Mouse (Mus musculus) MEL (cell line): ENCODE data around the gene Lrrc23. TPM values are rescaled to one million over a fixed set of nuclear protein-coding genes. Genes with fewer than 3 reads are reported as not detected.

Source experiments
- DNase-seq: peaks from one replicate; pipeline ENCODE4 v3.0.0; 2011; ENCODE audit warnings: low read depth, low spot score
- H3K27ac ChIP-seq: 2 replicates; pipeline ENCODE4 v1.5.1; 2012; ENCODE audit warnings: low read depth, mild to moderate bottlenecking, control low read depth, low read length, moderate library complexity; ENCODE audit not compliant: control insufficient read depth
- H3K27me3 ChIP-seq, 2 experiments: fragments of 150-350 bp in 1 of 2; sonication (generic) in 1 of 2; 2 replicates each; pipeline ENCODE4 v1.6.1; 2012; ENCODE audit warnings: low read length in 2 of 2, mild to moderate bottlenecking in 2 of 2, improper control_type of control experiment in 1 of 2, moderate library complexity in 1 of 2; ENCODE audit not compliant: insufficient read depth in 2 of 2, control insufficient read depth in 1 of 2
- H3K36me3 ChIP-seq, 2 experiments: 2 replicates each; pipeline ENCODE4 v1.6.1; 2012 to 2014; ENCODE audit warnings: low read length in 2 of 2, improper control_type of control experiment in 1 of 2, inconsistent platforms in 1 of 2, mild to moderate bottlenecking in 1 of 2; ENCODE audit not compliant: insufficient read depth in 2 of 2, control insufficient read depth in 1 of 2
- H3K4me1 ChIP-seq, 2 experiments: fragments of 150-350 bp in 1 of 2; sonication (generic) in 1 of 2; 2 replicates each; pipeline ENCODE4 v1.6.1; 2012; ENCODE audit warnings: low read length in 2 of 2, improper control_type of control experiment in 1 of 2, mild to moderate bottlenecking in 1 of 2; ENCODE audit not compliant: insufficient read depth in 2 of 2, control insufficient read depth in 1 of 2
- H3K4me3 ChIP-seq, 2 experiments: fragments of 150-350 bp in 1 of 2; sonication (generic) in 1 of 2; 2 replicates each; pipeline ENCODE4 v1.5.1; 2012; ENCODE audit warnings: low read depth in 2 of 2, low read length in 2 of 2, mild to moderate bottlenecking in 2 of 2, moderate library complexity in 2 of 2, control low read depth in 1 of 2, improper control_type of control experiment in 1 of 2; ENCODE audit not compliant: control insufficient read depth in 1 of 2, insufficient read depth in 1 of 2
- H3K79me2 ChIP-seq: 2 replicates; pipeline ENCODE4 v1.6.1; 2012; ENCODE audit warnings: mild to moderate bottlenecking, low read length, moderate library complexity; ENCODE audit not compliant: control insufficient read depth, poor library complexity, insufficient read depth
- H3K9ac ChIP-seq: 2 replicates; pipeline ENCODE4 v1.6.1; 2012; ENCODE audit warnings: low read depth, mild to moderate bottlenecking, control low read depth, low read length, moderate library complexity; ENCODE audit not compliant: control insufficient read depth, poor library complexity, severe bottlenecking
- H3K9me3 ChIP-seq: fragments of 150-350 bp; sonication (generic); replicated peaks from 2 replicates; pipeline ENCODE4 v1.6.1; 2012; ENCODE audit warnings: mild to moderate bottlenecking, low read length, improper control_type of control experiment, moderate library complexity; ENCODE audit not compliant: insufficient read depth
- BHLHE40 ChIP-seq: IDR thresholded peaks from 2 replicates; pipeline ENCODE4 v1.6.1; 2012; ENCODE audit warnings: low read depth, mild to moderate bottlenecking, inconsistent platforms, low read length, improper control_type of control experiment, borderline replicate concordance
- CHD1 ChIP-seq: IDR thresholded peaks from 2 replicates; pipeline ENCODE4 v1.6.1; 2012; ENCODE audit warnings: low read depth, mild to moderate bottlenecking, inconsistent platforms, low read length, improper control_type of control experiment
- CHD2 ChIP-seq: IDR thresholded peaks from 2 replicates; pipeline ENCODE4 v1.6.1; 2011; ENCODE audit warnings: low read length, improper control_type of control experiment
- CTCF ChIP-seq, 3 experiments: IDR thresholded peaks in 2 of 3; conservative IDR thresholded peaks in 1 of 3; 2 replicates each; pipeline ENCODE4 v1.5.1; 2011 to 2012; ENCODE audit warnings: low read length in 3 of 3, low read depth in 2 of 3, mild to moderate bottlenecking in 2 of 3, improper control_type of control experiment in 1 of 3, inconsistent platforms in 1 of 3, mixed read lengths in 1 of 3, moderate library complexity in 1 of 3; ENCODE audit not compliant: control insufficient read depth in 1 of 3, insufficient read depth in 1 of 3, poor library complexity in 1 of 3, severe bottlenecking in 1 of 3
- ETS1 ChIP-seq: IDR thresholded peaks from 2 replicates; pipeline ENCODE4 v1.6.1; 2012; ENCODE audit warnings: low read depth, mild to moderate bottlenecking, inconsistent platforms, low read length, improper control_type of control experiment, moderate library complexity
- GABPA ChIP-seq: IDR thresholded peaks from 2 replicates; pipeline ENCODE4 v1.6.1; 2012; ENCODE audit warnings: low read depth, mild to moderate bottlenecking, inconsistent platforms, low read length, improper control_type of control experiment, moderate library complexity
- JUND ChIP-seq: IDR thresholded peaks from 2 replicates; pipeline ENCODE4 v1.6.1; 2011; ENCODE audit warnings: low read depth, mild to moderate bottlenecking, improper control_type of control experiment, low read length
- KAT2A ChIP-seq: conservative IDR thresholded peaks from 2 replicates; pipeline ENCODE4 v1.6.1; 2012; ENCODE audit warnings: low read depth, low read length, improper control_type of control experiment, inconsistent platforms
- MAZ ChIP-seq: IDR thresholded peaks from 2 replicates; pipeline ENCODE4 v1.6.1; 2012; ENCODE audit warnings: low read depth, mild to moderate bottlenecking, inconsistent platforms, low read length, improper control_type of control experiment
- MXI1 ChIP-seq: IDR thresholded peaks from 2 replicates; pipeline ENCODE4 v1.6.1; 2011; ENCODE audit warnings: mild to moderate bottlenecking, low read depth, low read length, improper control_type of control experiment
- POLR2A ChIP-seq, 2 experiments: IDR thresholded peaks; 2 replicates each; pipeline ENCODE4 v1.6.1; 2011 to 2012; ENCODE audit warnings: low read length in 2 of 2, mild to moderate bottlenecking in 2 of 2, control low read depth in 1 of 2, improper control_type of control experiment in 1 of 2, low read depth in 1 of 2, moderate library complexity in 1 of 2; ENCODE audit not compliant: control insufficient read depth in 1 of 2, insufficient read depth in 1 of 2, poor library complexity in 1 of 2
- POLR2AphosphoS5 ChIP-seq: IDR thresholded peaks from 2 replicates; pipeline ENCODE4 v1.6.1; 2012; ENCODE audit warnings: low read depth, borderline replicate concordance, mild to moderate bottlenecking, inconsistent platforms, low read length, moderate library complexity, mixed read lengths
- SIN3A ChIP-seq: IDR thresholded peaks from 2 replicates; pipeline ENCODE4 v1.6.1; 2012; ENCODE audit warnings: low read length, improper control_type of control experiment, inconsistent platforms
- SMC3 ChIP-seq: IDR thresholded peaks from 2 replicates; pipeline ENCODE4 v1.6.1; 2011; ENCODE audit warnings: low read depth, low read length, improper control_type of control experiment
- TAL1 ChIP-seq: IDR thresholded peaks from 2 replicates; pipeline ENCODE4 v1.6.1; 2012; ENCODE audit warnings: mild to moderate bottlenecking, inconsistent platforms, low read length, moderate library complexity, mixed read lengths
- TBP ChIP-seq: IDR thresholded peaks from 2 replicates; pipeline ENCODE4 v1.8.0; 2011; ENCODE audit warnings: low read depth, low read length, improper control_type of control experiment
- USF1 ChIP-seq: IDR thresholded peaks from 2 replicates; pipeline ENCODE4 v1.6.1; 2014; ENCODE audit warnings: low read depth, mild to moderate bottlenecking, inconsistent platforms, low read length, improper control_type of control experiment, moderate library complexity
- ZNF384 ChIP-seq: IDR thresholded peaks from 2 replicates; pipeline ENCODE4 v1.6.1; 2012; ENCODE audit warnings: low read depth, mild to moderate bottlenecking, inconsistent platforms, low read length, improper control_type of control experiment
- polyA plus RNA-seq, 2 experiments: library from polyadenylated mRNA; stranded (reverse) in 1 of 2; unstranded in 1 of 2; fragments of >175 nt in 1 of 2; fragments of >200 nt in 1 of 2; gene quantifications; 2 replicates each; pipeline versions ENCODE4 v1.2.1 to v1.2.4; 2012; ENCODE audit warnings: low replicate concordance in 2 of 2, low read depth in 1 of 2; ENCODE audit not compliant: insufficient read length in 2 of 2, insufficient read depth in 1 of 2, missing spikeins in 1 of 2
- total RNA-seq: library from RNA; depleted of rRNA; stranded (reverse); fragments of 300-350 nt; gene quantifications from 2 replicates; pipeline ENCODE4 v1.2.3, GENCODE M21; 2012

Lrrc23 gene
- total and polyA plus RNA-seq, 3 experiments: 0.11 TPM; not detected in 2

- DNase-seq: no peak
- Histone ChIP-seq H3K9me3 (no peaks in the 10 kb centered on the region), H3K4me3 (no peak overlapping the region), H3K27me3 (no peaks in the 10 kb centered on the region), H3K79me2 (peaks cover 16% of the 10 kb centered on the region), H3K27ac (no peak overlapping the region), H3K4me1 (peaks cover 0 to 13% of the 10 kb centered on the region in 2 experiments; a peak in 3 of 4 replicates), H3K9ac (no peak overlapping the region), H3K36me3 (peaks cover 6 to 11% of the 10 kb centered on the region in 2 experiments)
- TF ChIP-seq KAT2A (no peak), TAL1 (no peak), MXI1 (no peak), SMC3 (no peak), SIN3A (no peak), GABPA (no peak), BHLHE40 (no peak), JUND (no peak)
Measured at GRCm38 (mm10) chr6:124817125-124817524, 37.6 kb upstream of the Lrrc23 start.

GRCm38 (mm10) chr6:124816611-124817010 lies 37.1 kb upstream of the Lrrc23 start:
- H3K36me3 ChIP-seq: peaks cover 6 to 10% of the 10 kb centered on the region in 2 experiments
- H3K9ac ChIP-seq: no peak overlapping the region
- no peak overlapping the region for H3K4me3 ChIP-seq

More at GRCm38 (mm10) chr6:124816611-124817010, 37.1 kb upstream of the Lrrc23 start:
- no peak for DNase-seq
- Histone ChIP-seq H3K4me1 (peaks cover 0 to 13% of the 10 kb centered on the region in 2 experiments; a peak in 3 of 4 replicates), H3K27ac (no peak overlapping the region), H3K27me3 (no peaks in the 10 kb centered on the region)
- TF ChIP-seq USF1 (no peak), ETS1 (no peak), TBP (no peak), SIN3A (no peak), MXI1 (no peak), CHD1 (no peak), CHD2 (no peak), CTCF (IDR thresholded peaks at IDR 0.05 in 2 of 3, conservative IDR thresholded peaks at IDR 0.05 in 1 of 3; ENCODE audit: control insufficient read depth in 1 of 3, insufficient read depth in 1 of 3, low read depth in 2 of 3, low read length in 3 of 3, poor library complexity in 1 of 3, severe bottlenecking in 1 of 3) (no peak), ZNF384 (no peak), MAZ (no peak), POLR2A (IDR thresholded peaks at IDR 0.05; ENCODE audit: control insufficient read depth in 1 of 2, insufficient read depth in 1 of 2, low read depth in 1 of 2, low read length in 2 of 2, poor library complexity in 1 of 2) (no peak), POLR2AphosphoS5 (no peak), GABPA (no peak), SMC3 (no peak)
- TF ChIP-seq, all 39 proteins: peak for 0
- Histone ChIP-seq H3K9me3 (no peaks in the 10 kb centered on the region), H3K79me2 (peaks cover 16% of the 10 kb centered on the region)
